Mouse (Mus musculus) left cerebral cortex, postnatal 4 days (tissue): ENCODE results near the gene Adgrl2. TPM values are rescaled to one million over a fixed set of nuclear protein-coding genes. Genes with fewer than 3 reads are reported as not detected.

ENCODE experiments used
- DNase-seq: peaks from one replicate; pipeline ENCODE4 v3.0.0-alpha.2; 2022
- intact Hi-C: fragments of 180-260 bp; cut with DNase I; formaldehyde crosslinking; loops from one replicate; pipeline ENCODE4 v1.15.1; 2025
- total RNA-seq, 2 experiments: library from RNA; stranded (reverse); gene quantifications; 2 replicates each; pipeline ENCODE4 v1.2.3; 2021

Gene Adgrl2
- total RNA-seq, 2 experiments from 2014 or later, result 258 to 274 TPM

DNA sequence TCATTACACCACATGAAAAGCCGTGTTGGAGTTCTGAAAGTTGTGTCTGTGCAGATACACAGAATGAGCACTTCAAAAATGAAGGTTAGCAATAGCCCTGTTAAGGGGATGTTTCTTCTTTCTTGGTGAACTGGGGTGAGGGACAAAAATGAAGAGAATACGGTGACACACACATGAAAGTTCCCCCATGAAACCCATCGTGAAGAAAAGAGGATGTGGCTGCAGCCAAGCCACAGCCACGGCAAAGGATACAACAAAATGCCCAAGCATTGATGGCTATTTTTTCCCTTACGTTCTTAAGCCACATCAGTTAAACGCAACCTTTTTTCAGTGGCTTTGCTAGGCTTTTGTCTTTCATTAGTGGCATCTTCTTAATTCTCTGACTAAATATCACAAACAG, 57.2 kb downstream of the Adgrl2 start:
- no peak for DNase-seq
- intact Hi-C loops, result no loop called here

DNA sequence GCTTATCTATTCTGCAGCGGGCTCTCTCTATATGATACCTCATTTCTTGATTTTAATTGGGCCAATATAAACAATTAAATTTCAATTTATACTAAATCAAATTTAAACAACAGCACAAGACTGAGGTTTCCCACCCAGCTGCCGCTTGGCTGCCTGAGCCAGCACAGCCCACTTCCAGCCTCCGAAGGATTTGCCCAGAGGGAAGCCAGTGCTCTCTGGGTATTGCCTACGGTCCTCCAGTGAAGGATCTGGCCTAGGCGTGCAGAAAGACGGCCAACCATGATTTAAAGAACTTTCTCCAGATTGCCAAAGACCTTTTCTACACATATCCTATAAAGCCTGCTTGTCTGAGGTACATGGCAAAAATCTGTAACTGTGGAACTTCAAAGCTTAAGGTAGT, 59.4 kb downstream of the Adgrl2 start:
- DNase-seq, result no peak
- intact Hi-C loops, result no loop called here

DNA sequence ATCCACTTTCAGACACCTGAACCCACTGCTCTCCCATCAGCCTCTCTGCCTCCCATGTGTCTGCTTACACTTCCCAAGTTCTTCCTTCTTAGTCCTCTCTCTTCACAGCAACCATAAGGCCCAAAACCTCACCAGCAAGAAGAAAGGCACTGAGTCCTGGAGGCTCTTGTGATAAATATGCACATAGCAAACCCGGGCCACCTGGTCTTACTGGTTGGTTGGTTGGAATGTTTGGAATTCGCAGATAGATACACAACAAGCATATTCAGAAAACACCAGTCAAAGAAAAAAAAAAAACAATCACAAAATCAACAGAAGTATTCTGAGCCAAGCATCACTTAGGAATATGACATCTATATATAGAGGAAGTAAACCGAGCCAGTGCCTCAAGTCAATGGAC, 64.0 kb downstream of the Adgrl2 start:
- intact Hi-C loops, result no loop called here

GRCm38 (mm10) chr3:148922618-148923095, 67.7 kb downstream of the Adgrl2 start:
- intact Hi-C loops, result no loop called here

More for the DNA sequence above, 64.0 kb downstream of the Adgrl2 start:
- no peak for DNase-seq

DNA sequence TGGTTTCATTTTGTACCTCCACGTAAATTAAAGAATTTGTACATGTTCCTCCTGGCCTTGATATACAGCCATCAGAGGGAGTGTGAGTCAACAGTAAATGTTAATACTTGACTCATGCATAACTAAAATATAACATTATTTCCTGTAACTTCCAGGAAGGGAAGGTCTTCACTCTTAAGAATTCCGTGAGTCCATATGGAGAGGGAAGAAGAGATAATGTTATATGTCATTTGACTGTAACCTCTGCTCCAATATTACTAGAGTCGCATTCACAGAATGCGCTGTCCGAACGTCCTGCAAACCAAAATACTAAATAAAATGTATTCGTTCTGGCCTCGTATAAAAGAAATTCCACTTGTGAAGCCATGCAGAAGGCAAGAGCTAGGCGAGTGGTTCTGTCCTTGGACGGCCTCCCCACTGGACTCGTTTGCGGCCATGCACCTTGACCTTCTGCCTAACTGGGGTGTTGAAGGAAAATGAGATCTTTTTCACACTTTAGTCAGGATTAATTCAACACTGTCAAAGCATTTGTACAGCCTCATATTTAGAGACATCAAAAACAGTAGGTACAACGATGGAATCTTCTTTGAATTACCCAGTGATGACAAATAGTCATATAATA, 68.3 kb downstream of the Adgrl2 start:
- intact Hi-C loops, result no loop called here
- no peak for DNase-seq

More at GRCm38 (mm10) chr3:148922618-148923095, 67.7 kb downstream of the Adgrl2 start:
- peak; percentile 50 for DNase-seq

DNA sequence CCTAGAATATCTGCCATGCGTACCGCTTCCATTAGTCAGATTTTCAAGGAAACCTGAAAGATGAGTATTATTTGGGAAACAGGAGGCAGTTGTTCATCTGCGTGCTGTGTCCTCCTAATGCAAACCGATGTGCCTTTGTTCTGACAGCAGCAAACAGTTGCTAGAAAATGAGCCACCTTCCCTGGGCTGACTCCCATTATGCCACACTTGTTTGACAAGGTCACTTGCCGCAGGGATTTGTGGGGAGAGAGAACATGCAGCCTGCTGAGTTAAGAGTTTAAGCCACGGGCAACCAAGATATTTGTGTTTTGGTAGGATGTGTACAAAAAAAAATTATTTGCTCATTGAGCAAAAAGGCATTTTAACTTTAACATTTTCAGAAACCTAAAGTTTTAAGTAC, 69.5 kb downstream of the Adgrl2 start:
- intact Hi-C loops, result no loop called here
- DNase-seq, result no peak

DNA sequence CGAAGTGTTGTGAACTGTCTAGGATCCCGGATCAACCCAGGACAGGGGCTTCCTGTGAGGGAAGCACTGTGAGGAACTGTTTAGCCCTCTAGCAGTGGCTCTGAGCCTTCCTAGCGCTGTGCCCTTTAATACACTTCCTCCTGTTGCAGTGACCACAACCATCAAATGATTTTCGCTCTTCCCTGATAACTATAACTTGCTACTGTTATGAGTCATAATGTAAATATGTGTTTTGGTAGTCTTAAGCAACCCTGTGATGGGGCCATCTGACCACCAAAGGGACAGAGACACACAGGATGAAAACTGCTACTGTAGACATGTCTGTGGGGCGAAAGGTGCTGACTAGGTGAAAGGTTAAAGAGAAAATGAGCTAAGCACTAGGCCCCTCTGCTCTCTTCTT, 71.9 kb downstream of the Adgrl2 start:
- intact Hi-C loops, result no loop called here
- DNase-seq, result no peak

DNA sequence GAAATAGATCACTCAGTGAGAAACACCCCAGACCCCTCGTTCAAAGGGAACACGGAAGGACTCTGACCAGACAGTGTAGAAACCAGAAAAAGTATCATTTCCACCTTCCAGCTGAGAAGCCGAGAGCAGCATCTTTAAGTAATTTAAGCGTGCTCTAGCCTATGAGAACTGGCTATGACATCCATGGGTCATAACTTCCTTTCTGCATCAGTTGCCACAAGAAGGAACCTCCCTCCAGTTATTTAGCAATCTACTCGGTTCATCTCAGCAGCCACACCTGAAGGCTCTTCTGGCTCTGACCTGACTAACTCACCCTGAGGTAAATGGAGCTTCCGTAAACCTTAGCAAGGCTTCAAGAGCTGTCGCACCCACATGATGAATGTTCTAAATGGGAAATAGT, 72.5 kb downstream of the Adgrl2 start:
- DNase-seq, result no peak
- intact Hi-C loops, result no loop called here

GRCm38 (mm10) chr3:148916226-148916625, 74.1 kb downstream of the Adgrl2 start:
- no peak for DNase-seq
- intact Hi-C loops, result no loop called here

DNA sequence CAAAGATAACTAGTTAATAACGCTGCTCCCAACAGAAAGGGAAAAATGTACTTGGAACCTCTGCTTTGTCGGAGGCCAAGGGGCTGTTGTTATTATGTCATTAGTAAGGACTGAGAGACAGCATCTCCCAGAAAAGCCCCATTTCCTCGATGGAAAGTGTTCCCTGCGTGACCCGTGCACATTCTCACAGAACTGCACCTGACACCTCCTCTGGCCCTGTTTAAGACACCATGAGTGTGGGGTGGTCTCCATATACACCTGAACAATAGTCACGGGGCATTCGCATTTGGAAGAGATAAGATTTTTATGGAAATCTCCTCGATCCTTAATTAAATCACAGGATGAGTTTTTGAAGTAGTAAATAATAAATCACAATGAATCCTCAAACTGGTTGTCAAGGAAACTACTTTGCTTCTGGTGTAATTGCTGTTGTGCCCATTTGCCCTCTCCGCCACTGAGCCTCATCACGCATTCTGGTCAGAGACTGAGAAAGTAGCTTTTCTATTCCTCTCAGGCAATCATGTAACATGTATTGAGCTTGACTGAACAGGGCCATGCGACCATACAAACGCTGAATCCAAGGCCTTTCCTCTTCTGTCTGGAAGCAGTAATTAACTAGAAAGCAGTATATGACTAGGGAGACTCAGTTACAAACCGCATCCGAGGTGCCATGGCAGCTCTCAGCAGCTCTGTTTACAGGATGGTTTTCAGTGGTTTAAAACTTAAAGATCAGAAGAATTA, 77.2 kb downstream of the Adgrl2 start:
- no peak for DNase-seq
- intact Hi-C loops, result no loop called here

GRCm38 (mm10) chr3:148912536-148912935, 77.8 kb downstream of the Adgrl2 start:
- no peak for DNase-seq
- intact Hi-C loops, result no loop called here

DNA sequence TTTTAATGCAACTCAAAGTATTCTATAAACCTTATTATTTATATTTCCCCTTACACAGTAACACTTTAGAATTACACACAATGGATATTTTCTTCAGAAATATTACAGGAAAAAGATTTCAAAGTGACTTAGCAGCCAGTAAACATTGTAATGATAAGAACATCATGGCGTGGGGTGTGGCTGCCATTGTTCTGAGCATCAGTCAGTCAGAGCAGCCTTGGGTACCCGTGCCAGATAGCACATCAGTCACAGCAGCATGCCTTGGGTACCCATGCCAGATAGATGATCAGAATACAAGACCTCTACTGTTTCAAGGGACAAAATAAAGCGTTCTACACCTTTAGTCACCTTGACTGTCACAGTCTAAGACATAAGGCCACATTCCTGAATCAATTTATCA, 82.5 kb downstream of the Adgrl2 start:
- intact Hi-C loops, result no loop called here
- no peak for DNase-seq

DNA sequence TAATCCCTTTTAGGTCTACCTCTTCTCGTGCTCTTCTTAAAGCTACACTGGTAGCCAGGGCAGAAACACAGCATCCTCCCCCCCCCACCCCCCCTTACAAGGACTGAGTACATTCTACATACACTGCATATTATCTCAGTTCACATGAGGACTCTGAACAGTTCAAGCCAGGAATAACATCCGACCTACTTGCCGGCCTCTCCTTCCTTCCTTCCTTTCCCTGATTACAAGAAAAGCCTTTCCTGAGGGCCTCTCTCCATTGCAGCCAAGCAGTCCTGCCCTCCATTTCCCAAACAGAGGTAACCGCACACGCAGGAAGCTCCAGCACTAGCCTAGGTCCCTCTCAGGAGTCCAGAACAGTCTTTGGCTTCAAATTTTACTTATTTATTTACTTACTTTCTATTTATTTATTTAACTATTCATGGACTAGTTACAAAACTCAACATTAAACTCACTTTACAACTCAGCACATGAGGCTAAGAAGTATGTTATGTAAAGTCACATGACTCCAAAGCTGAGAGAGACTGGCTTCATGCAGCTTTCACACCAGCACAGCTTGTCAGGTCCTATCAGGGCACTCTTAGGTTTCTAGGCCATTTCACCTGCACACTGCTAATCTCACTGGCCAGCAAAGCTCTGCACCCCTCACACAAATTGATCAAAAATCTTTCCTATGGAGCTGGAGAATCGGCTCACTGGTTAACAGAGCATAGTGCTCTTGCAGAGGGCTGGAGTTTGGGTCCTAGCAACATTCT, 83.2 kb downstream of the Adgrl2 start:
- intact Hi-C loops, result no loop called here

GRCm38 (mm10) chr3:148905906-148906779, 84.2 kb downstream of the Adgrl2 start:
- intact Hi-C loops, result no loop called here
- no peak for DNase-seq

More for the DNA sequence above, 83.2 kb downstream of the Adgrl2 start:
- DNase-seq, result no peak

DNA sequence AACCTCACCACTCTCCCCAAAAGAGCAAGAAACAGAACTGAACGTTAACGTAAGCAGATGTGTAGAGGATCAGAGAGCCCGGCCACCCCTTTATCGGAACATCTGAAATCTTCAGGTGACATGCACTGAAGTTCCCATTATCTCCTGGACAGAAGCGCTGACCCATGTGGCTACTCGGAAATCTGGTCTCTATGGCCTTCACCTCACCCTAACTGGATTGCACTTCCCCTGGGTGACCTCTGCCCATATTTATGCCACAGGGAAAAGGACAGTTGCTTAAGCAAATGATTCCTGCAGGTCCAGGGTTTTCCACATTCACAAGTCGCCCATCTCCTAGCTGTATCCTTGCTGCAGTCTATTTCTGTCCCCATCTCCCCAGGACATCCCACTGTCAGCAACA, 84.9 kb downstream of the Adgrl2 start:
- intact Hi-C loops, result no loop called here
- no peak for DNase-seq

DNA sequence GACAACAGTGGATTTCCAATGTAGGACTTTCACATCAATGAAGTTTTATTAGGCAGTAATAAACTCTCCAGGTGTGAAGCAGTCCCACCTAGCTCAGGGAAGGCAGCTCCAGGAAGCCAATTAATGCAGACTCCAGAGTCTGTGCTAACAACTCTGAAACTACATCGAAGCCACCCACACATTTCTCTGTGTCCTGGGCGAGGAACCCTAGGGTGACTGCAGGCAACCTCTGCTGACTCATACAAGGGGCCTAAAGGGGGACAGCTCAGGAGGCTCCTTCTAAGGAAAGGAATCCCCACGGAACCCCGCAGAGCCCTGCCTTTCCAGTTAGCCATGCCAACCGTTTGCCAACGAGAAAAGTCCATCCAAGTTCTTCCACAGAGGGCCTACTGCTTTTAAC, 90.5 kb downstream of the Adgrl2 start:
- intact Hi-C loops, result no loop called here
- no peak for DNase-seq

DNA sequence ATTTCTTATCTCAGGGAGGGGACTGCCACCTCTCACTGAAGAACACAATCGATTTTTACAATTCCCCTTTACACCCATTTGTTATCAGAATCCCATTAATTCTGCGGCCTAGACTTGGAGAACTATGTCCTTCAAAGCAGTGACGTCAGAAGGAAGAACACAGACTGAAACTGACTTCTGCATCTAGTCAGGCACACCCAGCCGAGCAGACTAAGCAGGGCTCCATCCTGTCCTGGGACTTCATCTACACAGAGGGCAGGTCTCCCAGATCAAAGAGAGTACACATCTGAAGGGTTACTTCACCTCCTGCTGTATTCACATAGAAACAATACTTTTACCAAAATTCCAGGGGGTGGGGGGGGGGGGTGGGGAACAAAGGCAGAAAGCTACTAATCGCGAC, 90.9 kb downstream of the Adgrl2 start:
- intact Hi-C loops, result no loop called here
- DNase-seq, result no peak

- intact Hi-C loops, result no loop called here
- DNase-seq, result no peak
Observed at GRCm38 (mm10) chr3:148898535-148899250, 91.7 kb downstream of the Adgrl2 start.

DNA sequence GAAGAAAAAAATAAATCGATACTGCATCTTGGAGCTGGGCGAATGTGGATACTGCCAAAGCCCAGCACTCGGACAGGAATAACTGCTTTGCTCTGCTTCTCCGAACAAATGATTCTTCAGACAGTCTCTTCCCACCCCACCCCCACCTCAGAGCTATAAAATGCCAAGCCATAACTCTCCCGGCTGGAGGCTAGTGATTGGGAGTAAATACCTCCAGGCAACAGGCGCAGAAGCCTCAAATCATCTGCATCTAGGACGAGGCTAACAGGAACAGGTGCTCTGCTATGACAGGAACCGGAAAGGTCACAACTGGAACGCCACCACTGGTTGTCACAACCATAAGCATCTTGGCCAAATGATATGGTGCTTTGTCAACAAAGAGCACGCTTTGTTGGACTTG, 94.1 kb downstream of the Adgrl2 start:
- no peak for DNase-seq

More for the DNA sequence above, 94.1 kb downstream of the Adgrl2 start:
- intact Hi-C loops, result no loop called here
